18 mouse cellular contexts compared by ENCODE assay signal in genomic region chr14:22139281-22139680, GRCm38 (mm10).
"Had no signal": no experiment of that assay in that cellular context is flagged by ENCODE, and none has a peak within 500 bp of the region (broad histone marks: within the 10 kb centered on the region; RNA-seq: fewer than 3 reads in every experiment).

No protein-coding gene starts in this region.

- H3K4me1 ChIP-seq: neural tube, embryonic 12.5 days had no signal

- H3K9ac ChIP-seq: lung, embryonic 14.5 days; midbrain, embryonic 12.5 days; neural tube, embryonic 12.5 days had no signal

- DNase-seq: lung, adult 18-20 months; lung, embryonic 14.5 days; lung, postnatal 14 days; lung, postnatal 4 days; midbrain, embryonic 14.5 days; retina, postnatal 1 day; right cerebral cortex, adult 18-20 months; right cerebral cortex, postnatal 25 days; right cerebral cortex, postnatal 4 days; spleen, adult 18-20 months; thymus, adult 18-20 months; thymus, postnatal 14 days; thymus, postnatal 36 days had no signal

- H3K27me3 ChIP-seq: midbrain, embryonic 12.5 days; neural tube, embryonic 12.5 days had no signal

- H3K4me2 ChIP-seq: lung, embryonic 14.5 days; midbrain, embryonic 12.5 days; neural tube, embryonic 12.5 days had no signal

- ATAC-seq: midbrain, embryonic 16.5 days had no signal

- H3K36me3 ChIP-seq: midbrain, embryonic 10.5 days; midbrain, embryonic 12.5 days; neural tube, embryonic 12.5 days had no signal

- H3K4me3 ChIP-seq: midbrain, embryonic 10.5 days; midbrain, embryonic 12.5 days; myocyte; neural tube, embryonic 12.5 days had no signal

- H3K27ac ChIP-seq: midbrain, embryonic 10.5 days; midbrain, embryonic 12.5 days; neural tube, embryonic 12.5 days had no signal
